Mouse (Mus musculus): ENCODE results near the gene Zfp346. TPM values are rescaled to one million over a fixed set of nuclear protein-coding genes. Genes with fewer than 3 reads are reported as not detected.
A peak's percentile ranks its signal among the peaks of the same experiment; 100 is the strongest.
"Not testable (repeated sequence)": the region's sequence is repeated elsewhere in the genome, so short reads cannot be mapped to it uniquely, and the experiment has no call there.

Gene Zfp346
- polyA plus RNA-seq (2016; fragmentation: Nextera tagmentation; extraction: Ambion mirVana): 10.6 and 11.4 TPM in 2 replicates

DNA sequence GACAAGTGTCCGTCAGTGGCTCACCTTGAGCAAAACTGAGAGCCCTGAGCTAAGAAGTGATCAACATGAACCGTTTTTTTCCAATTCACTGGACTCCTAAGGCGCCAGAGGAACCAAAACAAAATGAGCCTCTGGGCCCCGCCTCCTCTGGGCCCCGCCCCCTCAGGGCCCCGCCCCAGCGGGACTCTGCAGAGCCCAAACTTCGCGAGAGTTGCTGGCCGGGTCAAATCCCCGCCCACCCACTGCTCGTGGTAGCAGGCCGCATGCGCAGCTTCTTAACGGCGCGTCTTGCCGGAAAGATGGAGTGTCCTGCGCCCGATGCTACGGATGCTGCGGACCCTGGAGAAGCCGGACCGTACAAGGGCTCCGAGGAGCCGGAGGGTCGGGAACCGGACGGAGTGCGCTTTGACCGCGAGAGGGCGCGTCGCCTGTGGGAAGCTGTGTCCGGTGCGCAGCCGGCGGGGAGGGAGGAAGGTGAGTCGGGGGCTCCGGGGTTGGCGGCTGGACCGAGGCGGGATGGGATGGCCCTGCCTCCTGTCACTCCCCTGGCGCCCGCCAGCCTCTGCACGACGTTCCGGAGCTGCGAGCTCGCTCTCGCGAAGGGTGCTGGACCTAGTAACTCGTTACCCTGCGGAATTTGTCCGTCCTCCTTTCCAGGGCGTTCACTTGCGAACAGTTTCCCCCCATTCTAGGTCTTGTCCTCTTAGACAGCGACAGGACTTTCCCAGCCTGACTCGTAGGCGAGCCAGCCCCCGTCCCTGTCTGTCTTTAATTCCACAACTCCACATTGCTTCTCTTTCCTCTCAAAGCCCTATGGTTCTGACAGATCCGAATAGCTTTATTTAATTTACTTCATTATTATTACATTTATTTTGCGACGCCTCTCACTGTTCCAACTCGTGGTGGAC, at the start of gene Zfp346:
Gene Zfp346, plus strand, starts transcription at position 267 of the 908 bp plus-strand sequence.
- Histone ChIP-seq H3K4me1 (peaks cover 38% of the 10 kb centered on the region), H3K9ac (peak within 1 kb of the TSS; percentile 82), H3K9me3 (replicated peaks) (0 out of 2 replicates have a peak, but pooled peaks cover 3% of the 10 kb centered on the region), H3K27me3 (replicated peaks) (no peaks in the 10 kb centered on the region), H3K27ac (peak within 1 kb of the TSS; percentile 87), H3K4me2 (peak within 1 kb of the TSS; percentile 82), H3K4me3 (peak within 1 kb of the TSS; percentile 83), H3K36me3 (peaks cover 29% of the 10 kb centered on the region)
- ATAC-seq: peak; percentile 89
- under 1% methylated on average over 60 of the region's 66 CpGs for WGBS (ENCODE audit: insufficient replicate concordance)

DNA sequence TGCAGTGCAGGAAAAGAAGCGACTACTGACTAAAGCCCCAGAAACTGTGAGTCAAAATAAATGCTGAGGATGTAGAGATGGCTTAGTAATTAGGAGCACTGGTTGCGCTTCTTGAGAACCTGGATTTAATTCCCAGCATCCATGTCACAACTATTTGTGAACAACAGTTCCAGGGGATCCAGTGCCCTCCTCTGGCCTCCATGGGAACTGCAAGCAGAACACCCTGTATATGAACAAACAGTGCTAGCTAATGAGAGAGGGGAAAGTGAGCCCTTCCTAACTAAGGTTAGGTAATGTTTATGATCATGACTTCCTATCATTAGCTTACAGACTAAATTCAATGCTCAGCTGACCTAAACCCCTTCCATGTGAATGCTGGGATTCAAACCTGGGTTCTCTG, 47.1 kb upstream of the Zfp346 start:
- Histone ChIP-seq H3K9me3 (replicated peaks) (no peaks in the 10 kb centered on the region), H3K4me2 (no peak overlapping the region), H3K27me3 (replicated peaks) (no peaks in the 10 kb centered on the region), H3K4me3 (no peak overlapping the region), H3K4me1 (no peaks in the 10 kb centered on the region), H3K36me3 (peaks cover 42% of the 10 kb centered on the region), H3K9ac (no peak overlapping the region), H3K27ac (no peak overlapping the region)
- no peak for ATAC-seq
- 89% methylated on average over 2 of the region's 2 CpGs for WGBS (ENCODE audit: insufficient replicate concordance)

DNA sequence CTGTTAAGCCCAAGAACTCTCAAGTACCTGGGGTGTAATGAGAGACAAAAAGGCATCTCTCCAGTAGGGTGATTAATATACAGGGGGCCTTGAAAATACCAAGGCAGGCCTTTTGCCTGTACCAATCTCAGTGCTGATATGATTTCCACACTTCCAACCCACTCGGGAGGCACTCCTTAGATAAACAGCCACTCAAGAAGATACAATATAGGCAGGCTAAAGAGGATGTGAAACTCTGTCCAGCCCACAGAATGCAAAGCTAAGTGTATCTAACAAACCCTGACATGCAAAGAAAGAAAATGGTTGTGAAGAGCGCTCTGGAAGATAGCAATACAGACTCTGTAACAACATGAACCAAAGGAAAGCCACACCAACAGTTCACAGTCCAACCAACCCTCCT, 41.8 kb upstream of the Zfp346 start:
- Histone ChIP-seq H3K9ac (no peak overlapping the region), H3K4me1 (0 out of 2 replicates have a peak, but pooled peaks cover 2% of the 10 kb centered on the region), H3K27me3 (replicated peaks) (no peaks in the 10 kb centered on the region), H3K4me3 (no peak overlapping the region), H3K27ac (no peak overlapping the region), H3K9me3 (replicated peaks) (no peaks in the 10 kb centered on the region), H3K36me3 (peaks cover 36% of the 10 kb centered on the region), H3K4me2 (no peak overlapping the region)
- 63% methylated on average over 2 of the region's 2 CpGs for whole genome bisulfite sequencing (ENCODE audit: insufficient replicate concordance)
- no peak for ATAC-seq

DNA sequence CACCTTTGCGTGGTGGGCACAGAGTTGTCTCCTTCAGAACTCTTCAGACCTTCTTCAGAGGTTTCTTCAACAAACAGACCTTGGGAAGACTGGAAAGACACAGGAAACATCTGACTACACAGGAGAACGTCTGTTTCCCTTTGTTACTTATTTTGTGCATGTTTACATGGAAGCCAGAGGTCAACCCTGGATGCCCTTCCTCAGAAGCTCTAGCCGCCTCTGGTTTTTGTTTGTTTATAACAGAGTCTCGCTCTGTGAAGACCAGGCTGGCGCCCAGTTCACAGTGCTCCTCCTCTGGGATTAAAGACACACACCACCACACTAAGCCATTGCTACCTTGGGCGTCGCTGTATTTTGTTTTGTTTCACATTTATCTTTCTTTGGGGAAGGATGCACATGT, 35.4 kb upstream of the Zfp346 start:
- Histone ChIP-seq H3K27ac (no peak overlapping the region), H3K4me2 (no peak overlapping the region), H3K27me3 (replicated peaks) (no peaks in the 10 kb centered on the region), H3K9ac (no peak overlapping the region), H3K9me3 (replicated peaks) (no peaks in the 10 kb centered on the region), H3K36me3 (peaks cover 35% of the 10 kb centered on the region), H3K4me1 (peaks cover 5% of the 10 kb centered on the region; the same call in 1 of the 2 replicates), H3K4me3 (no peak overlapping the region)
- no peak for ATAC-seq
- 67% methylated on average over 7 of the region's 7 CpGs for WGBS (ENCODE audit: insufficient replicate concordance)

DNA sequence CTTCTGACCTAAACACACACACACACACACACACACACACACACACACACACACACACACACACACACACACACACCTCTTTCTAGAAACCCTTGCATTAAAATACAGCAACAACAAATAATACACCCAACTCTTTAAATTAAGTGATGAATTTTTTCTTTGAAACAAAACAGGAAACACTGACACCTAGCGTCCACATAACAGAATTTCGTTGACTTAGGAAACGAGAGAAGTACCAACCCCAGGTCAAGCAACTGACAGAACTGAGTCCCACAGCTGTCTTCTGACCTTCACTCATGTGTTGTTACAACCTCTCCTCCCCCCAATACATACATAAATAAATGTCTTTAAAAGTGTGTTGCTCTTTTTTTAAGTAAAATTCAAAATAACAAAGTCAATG, 33.8 kb upstream of the Zfp346 start:
- WGBS (ENCODE audit: insufficient replicate concordance): 14% methylated on average over 3 of the region's 3 CpGs
- ATAC-seq: no peak

DNA sequence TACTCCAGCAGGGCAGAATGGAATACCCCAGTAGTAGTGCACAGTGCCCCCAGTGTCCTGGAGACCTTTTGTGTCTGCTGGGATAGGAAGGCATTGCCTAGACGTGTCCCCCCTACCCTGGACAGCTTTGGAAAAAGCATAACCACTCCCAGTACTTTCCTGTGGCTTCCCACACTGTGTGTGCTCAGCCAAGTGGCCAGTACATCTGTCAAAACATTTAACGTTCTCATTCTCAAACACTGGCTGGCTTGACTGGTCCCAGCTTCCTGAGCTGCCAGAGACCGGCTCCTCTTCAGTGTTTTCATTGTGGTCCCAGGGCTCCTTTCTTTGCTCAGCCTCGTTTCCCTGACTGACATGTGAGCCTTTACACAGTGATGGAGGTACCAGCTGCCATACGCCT, 29.5 kb upstream of the Zfp346 start:
- ATAC-seq: no peak
- no peak overlapping the region for H3K4me2 ChIP-seq

More for the DNA sequence above, 33.8 kb upstream of the Zfp346 start:
- H3K4me3 ChIP-seq: no peak overlapping the region
- H3K4me2 ChIP-seq: no peak overlapping the region
- H3K36me3 ChIP-seq: peaks cover 41% of the 10 kb centered on the region
- H3K27ac ChIP-seq: no peak overlapping the region
- peaks cover 5% of the 10 kb centered on the region; the same call in 1 of the 2 replicates for H3K4me1 ChIP-seq
- no peak overlapping the region for H3K9ac ChIP-seq
- H3K9me3 ChIP-seq (replicated peaks): no peaks in the 10 kb centered on the region
- no peaks in the 10 kb centered on the region for H3K27me3 ChIP-seq (replicated peaks)

DNA sequence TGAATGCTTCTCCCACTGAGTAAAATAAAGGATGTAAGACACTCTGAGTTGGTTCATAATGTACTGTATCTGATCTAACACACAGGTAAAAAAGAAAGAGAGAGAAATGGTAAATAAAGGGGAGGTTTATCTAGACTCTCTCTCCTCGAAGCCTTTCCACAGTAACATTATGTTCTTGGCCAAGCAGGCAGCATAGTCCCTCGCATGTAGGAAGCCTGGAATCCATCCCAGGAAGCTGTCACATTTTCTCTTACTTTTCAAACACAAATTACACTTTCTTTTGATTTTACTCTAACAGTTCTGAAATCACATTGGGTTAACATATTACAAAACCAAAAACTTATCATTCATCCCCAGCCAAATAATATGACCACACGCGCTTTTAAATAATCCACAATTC, 12.5 kb upstream of the Zfp346 start:
- Histone ChIP-seq H3K4me2 (no peak overlapping the region), H3K4me1 (peaks cover 3% of the 10 kb centered on the region; the same call in 1 of the 2 replicates), H3K27ac (no peak overlapping the region), H3K9ac (no peak overlapping the region), H3K27me3 (replicated peaks) (no peaks in the 10 kb centered on the region), H3K4me3 (no peak overlapping the region), H3K36me3 (peaks cover 41% of the 10 kb centered on the region), H3K9me3 (replicated peaks) (no peaks in the 10 kb centered on the region)
- 87% methylated on average over 4 of the region's 4 CpGs for WGBS (ENCODE audit: insufficient replicate concordance)
- no peak for ATAC-seq

More for the DNA sequence above, 29.5 kb upstream of the Zfp346 start:
- H3K4me1 ChIP-seq: no peaks in the 10 kb centered on the region
- H3K36me3 ChIP-seq: peaks cover 53% of the 10 kb centered on the region
- H3K9me3 ChIP-seq (replicated peaks): no peaks in the 10 kb centered on the region
- H3K4me3 ChIP-seq: no peak overlapping the region
- no peak overlapping the region for H3K27ac ChIP-seq
- WGBS (ENCODE audit: insufficient replicate concordance): 72% methylated on average over 5 of the region's 5 CpGs
- H3K27me3 ChIP-seq (replicated peaks): no peaks in the 10 kb centered on the region
- no peak overlapping the region for H3K9ac ChIP-seq

DNA sequence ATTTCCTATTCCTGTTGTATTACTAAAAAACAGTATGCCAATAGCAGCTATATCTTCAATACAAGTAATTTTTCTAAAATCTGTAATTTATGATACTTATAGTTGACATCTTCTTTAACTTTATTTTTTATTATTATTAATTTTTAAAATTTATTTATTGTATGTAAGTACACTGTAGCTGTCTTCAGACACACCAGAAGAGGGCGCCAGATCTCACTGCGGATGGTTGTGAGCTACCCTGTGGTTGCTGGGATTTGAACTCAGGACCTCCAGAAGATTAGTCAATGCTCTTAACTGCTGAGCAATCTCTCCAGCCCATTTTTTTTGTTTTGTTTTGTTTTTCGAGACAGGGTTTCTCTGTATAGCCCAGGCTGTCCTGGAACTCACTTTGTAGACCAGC, 7.3 kb upstream of the Zfp346 start:
- not testable (repeated sequence) for H3K27ac ChIP-seq; H3K36me3 ChIP-seq; H3K4me3 ChIP-seq; H3K4me2 ChIP-seq; ATAC-seq; H3K27me3 ChIP-seq (replicated peaks); H3K9ac ChIP-seq; H3K9me3 ChIP-seq (replicated peaks)
- WGBS (ENCODE audit: insufficient replicate concordance): 79% methylated on average over 3 of the region's 3 CpGs
- H3K4me1 ChIP-seq: peaks cover 15% of the 10 kb centered on the region

DNA sequence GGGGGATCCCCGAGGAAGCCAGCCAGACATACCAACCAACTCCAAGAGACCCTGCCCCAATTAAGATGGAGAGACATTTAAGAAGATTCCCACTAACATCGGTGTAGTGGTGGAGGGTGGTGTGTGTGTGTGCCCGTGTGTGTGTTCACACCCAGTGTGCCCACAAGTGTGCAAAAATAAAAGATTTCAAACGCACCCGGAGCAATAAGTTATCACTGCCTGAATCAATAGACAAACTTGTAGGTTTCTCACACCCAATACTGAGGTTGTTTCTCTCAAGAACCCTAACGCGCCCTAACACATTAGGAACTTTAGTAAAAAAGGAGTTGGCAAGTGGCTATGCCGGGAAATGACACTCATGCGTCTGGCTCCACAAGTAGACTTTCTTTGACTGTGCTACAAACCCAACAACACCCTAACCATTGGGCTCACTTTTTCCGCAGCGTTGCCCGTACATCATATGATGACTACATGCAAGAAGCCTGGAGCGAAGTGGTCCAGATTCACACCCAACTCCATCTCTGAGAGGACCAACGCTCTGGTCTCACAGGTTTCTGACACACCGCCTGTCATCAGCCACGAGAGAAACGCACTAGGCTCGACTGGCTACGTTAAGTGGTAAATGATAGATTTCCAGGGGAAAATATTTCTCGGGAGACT, 5.9 kb upstream of the Zfp346 start:
- Histone ChIP-seq H3K4me2 (peak overlapping the region; percentile 75), H3K36me3 (no peaks in the 10 kb centered on the region), H3K27ac (peak overlapping the region; percentile 94), H3K9me3 (replicated peaks) (0 out of 2 replicates have a peak, but pooled peaks cover 3% of the 10 kb centered on the region), H3K27me3 (replicated peaks) (no peaks in the 10 kb centered on the region), H3K9ac (peak overlapping the region; percentile 95), H3K4me3 (peak overlapping the region; percentile 87), H3K4me1 (peaks cover 23% of the 10 kb centered on the region)
- ATAC-seq: peak; percentile 12; the same call in 1 of the 2 replicates
- 21% methylated on average over 20 of the region's 20 CpGs for WGBS (ENCODE audit: insufficient replicate concordance)

DNA sequence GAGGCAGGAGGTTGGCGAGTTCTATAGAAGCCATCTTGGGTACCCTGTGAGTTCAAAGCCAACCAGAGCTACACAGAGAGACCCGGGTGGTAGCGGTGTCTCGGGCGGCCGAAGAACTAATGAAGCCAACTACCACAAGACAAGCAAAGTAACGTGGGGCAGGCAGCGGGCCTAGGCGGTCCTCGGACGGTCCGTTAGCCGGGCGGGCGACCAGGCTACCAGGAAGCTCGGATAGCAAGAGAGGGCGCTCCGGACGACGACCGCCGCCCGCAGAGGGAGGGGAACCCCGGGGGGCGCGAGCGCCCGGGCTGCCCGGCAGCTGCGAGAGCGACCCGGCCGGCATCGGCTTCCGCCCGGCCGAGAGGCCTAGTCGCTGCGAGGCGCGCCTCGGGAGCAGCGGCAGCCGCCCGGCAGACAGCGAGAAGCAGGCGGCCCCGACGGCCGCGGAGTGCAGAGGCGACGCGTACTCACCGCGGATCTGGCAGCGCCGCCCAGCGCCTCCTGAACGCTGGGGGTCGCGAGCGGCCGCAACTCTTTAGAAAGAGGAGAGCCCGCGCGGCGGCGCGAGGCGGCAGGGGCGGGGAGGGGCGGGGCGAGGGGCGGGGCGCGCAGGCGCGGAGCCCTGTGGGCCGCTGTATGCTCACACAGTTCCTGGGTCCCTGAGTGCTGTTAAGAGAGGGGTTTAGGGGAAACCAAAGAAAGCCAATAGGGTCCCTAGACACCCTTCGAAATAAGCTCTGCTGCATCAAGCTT, 5.2 kb upstream of the Zfp346 start, which contains the start of gene Uimc1:
Gene Uimc1, minus strand, starts transcription at position 575 of the 753 bp plus-strand sequence.
- peaks cover 30% of the 10 kb centered on the region for H3K4me1 ChIP-seq
- ATAC-seq: peak; percentile 89
- peak within 1 kb of the TSS; percentile 75 for H3K4me2 ChIP-seq
- 0% methylated on average over 63 of the region's 81 CpGs for WGBS (ENCODE audit: insufficient replicate concordance)
- H3K9ac ChIP-seq: peak within 1 kb of the TSS; percentile 95
- H3K27ac ChIP-seq: peak within 1 kb of the TSS; percentile 94
- H3K4me3 ChIP-seq: peak within 1 kb of the TSS; percentile 87
- H3K27me3 ChIP-seq (replicated peaks): no peaks in the 10 kb centered on the region
- 0 out of 2 replicates have a peak, but pooled peaks cover 3% of the 10 kb centered on the region for H3K9me3 ChIP-seq (replicated peaks)
- H3K36me3 ChIP-seq: no peaks in the 10 kb centered on the region

DNA sequence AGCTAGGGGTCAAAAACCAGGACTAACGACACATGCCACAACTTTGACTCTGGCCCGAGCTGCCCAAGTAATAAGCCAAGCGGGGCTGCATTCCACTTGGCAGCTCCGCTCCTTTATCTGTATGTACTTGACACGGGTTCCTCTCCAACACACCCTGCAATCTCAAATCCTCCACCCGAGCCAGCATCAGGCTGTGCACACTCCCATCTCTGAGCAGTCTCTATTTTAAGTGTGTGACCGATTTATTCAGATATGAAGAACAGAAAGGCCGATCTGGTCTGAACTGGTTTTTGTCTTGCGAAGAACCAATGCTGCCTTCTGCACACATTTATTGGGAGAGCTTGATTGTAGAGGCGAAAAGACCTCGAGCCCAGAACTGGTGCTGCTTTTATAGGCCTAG, 3.5 kb upstream of the Zfp346 start:
- no peaks in the 10 kb centered on the region for H3K36me3 ChIP-seq
- WGBS (ENCODE audit: insufficient replicate concordance): 80% methylated on average over 11 of the region's 11 CpGs
- H3K4me3 ChIP-seq: no peak overlapping the region
- H3K4me1 ChIP-seq: peaks cover 37% of the 10 kb centered on the region
- H3K27ac ChIP-seq: no peak overlapping the region
- no peaks in the 10 kb centered on the region for H3K27me3 ChIP-seq (replicated peaks)
- 0 out of 2 replicates have a peak, but pooled peaks cover 3% of the 10 kb centered on the region for H3K9me3 ChIP-seq (replicated peaks)
- H3K9ac ChIP-seq: no peak overlapping the region
- ATAC-seq: no peak
- no peak overlapping the region for H3K4me2 ChIP-seq
